Mouse (Mus musculus) heart, embryonic 15.5 days (tissue): ENCODE measurements around the gene Arntl. TPM values are rescaled to one million over a fixed set of nuclear protein-coding genes. Genes with fewer than 3 reads are reported as not detected.

Source experiments
- ATAC-seq: fragments of 200-750 bp; cut with Nextera tagmentation; replicated peaks from 2 replicates; pipeline ENCODE4 v1.8.0; 2017; ENCODE audit warnings: low read depth, moderate TSS enrichment; ENCODE audit not compliant: insufficient number of reproducible peaks, insufficient read depth, low FRiP score
- H3K27ac ChIP-seq: fragments of 300-500 bp; sonication (generic); 2 replicates; pipeline ENCODE4 v1.5.1; 2015; ENCODE audit warnings: mild to moderate bottlenecking, inconsistent platforms
- H3K27me3 ChIP-seq: fragments of 300-500 bp; sonication (generic); 2 replicates; pipeline ENCODE4 v1.6.1; 2015; ENCODE audit warnings: inconsistent platforms
- H3K36me3 ChIP-seq: fragments of 300-500 bp; sonication (generic); 2 replicates; pipeline ENCODE4 v1.6.1; 2015; ENCODE audit warnings: mild to moderate bottlenecking, inconsistent platforms
- H3K4me1 ChIP-seq: fragments of 300-500 bp; sonication (generic); replicated peaks from 2 replicates; pipeline ENCODE4 v1.6.1; 2015; ENCODE audit warnings: inconsistent platforms
- H3K4me2 ChIP-seq: fragments of 300-500 bp; sonication (generic); 2 replicates; pipeline ENCODE4 v1.6.1; 2015; ENCODE audit warnings: inconsistent platforms, mild to moderate bottlenecking, moderate library complexity
- H3K4me3 ChIP-seq: fragments of 300-500 bp; sonication (generic); 2 replicates; pipeline ENCODE4 v1.5.1; 2015; ENCODE audit warnings: mild to moderate bottlenecking, inconsistent platforms
- H3K9ac ChIP-seq: fragments of 300-500 bp; sonication (generic); 2 replicates; pipeline ENCODE4 v1.6.1; 2015; ENCODE audit warnings: mild to moderate bottlenecking, inconsistent platforms
- H3K9me3 ChIP-seq: fragments of 300-500 bp; sonication (generic); replicated peaks from 2 replicates; pipeline ENCODE4 v1.6.1; 2016; ENCODE audit warnings: inconsistent platforms
- WGBS: fragments of 180-500 bp; shearing (Covaris S2); methylation state at CpG from one replicate; pipeline ENCODE4 v1.1.7; 2015; ENCODE audit warnings: mixed read lengths; 5-methylcytosine and 5-hydroxymethylcytosine counted together
- polyA plus RNA-seq: library from polyadenylated mRNA; unstranded; fragments of >200 nt; fragmentation: Nextera tagmentation; extraction: Ambion mirVana; gene quantifications from 2 replicates; pipeline ENCODE4 v1.2.1, GENCODE M21; 2015

The Arntl gene
- polyA plus RNA-seq, 1 experiment from 2014 or later = 8.5 TPM

- Histone ChIP-seq H3K4me2 (no peak overlapping the region), H3K27me3 (no peaks in the 10 kb centered on the region), H3K9me3 (no peaks in the 10 kb centered on the region), H3K4me3 (no peak overlapping the region), H3K36me3 (peaks cover 18% of the 10 kb centered on the region; the same call in 1 of the 2 replicates), H3K9ac (no peak overlapping the region), H3K27ac (no peak overlapping the region), H3K4me1 (peaks cover 6% of the 10 kb centered on the region; the same call in 1 of the 2 replicates)
- ATAC-seq = no peak
- WGBS = 89% methylated on average over 4 of the region's 4 CpGs
Measured at GRCm38 (mm10) chr7:113297813-113298212, 90.5 kb downstream of the Arntl start.

- no peak overlapping the region for H3K4me3 ChIP-seq
- ATAC-seq = no peak
- no peak overlapping the region for H3K9ac ChIP-seq
- no peaks in the 10 kb centered on the region for H3K27me3 ChIP-seq
- H3K4me2 ChIP-seq = no peak overlapping the region
- H3K9me3 ChIP-seq = no peaks in the 10 kb centered on the region
- no peak overlapping the region for H3K27ac ChIP-seq
- H3K36me3 ChIP-seq = peaks cover 6% of the 10 kb centered on the region
- WGBS = 65% methylated on average over 3 of the region's 3 CpGs
- H3K4me1 ChIP-seq = no peaks in the 10 kb centered on the region
Measured at GRCm38 (mm10) chr7:113310136-113310535, 102.9 kb downstream of the Arntl start.

GRCm38 (mm10) chr7:113311784-113312183 is 104.5 kb downstream of the Arntl start:
- peaks cover 6% of the 10 kb centered on the region for H3K36me3 ChIP-seq
- H3K9me3 ChIP-seq = no peaks in the 10 kb centered on the region
- H3K4me2 ChIP-seq = no peak overlapping the region
- no peak overlapping the region for H3K4me3 ChIP-seq
- no peaks in the 10 kb centered on the region for H3K27me3 ChIP-seq
- no peak for ATAC-seq
- no peaks in the 10 kb centered on the region for H3K4me1 ChIP-seq
- H3K9ac ChIP-seq = no peak overlapping the region
- WGBS = 19% methylated on average over 2 of the region's 2 CpGs
- no peak overlapping the region for H3K27ac ChIP-seq

- no peak overlapping the region for H3K4me2 ChIP-seq
- H3K4me1 ChIP-seq = no peaks in the 10 kb centered on the region
- H3K27ac ChIP-seq = no peak overlapping the region
- no peak overlapping the region for H3K9ac ChIP-seq
- H3K9me3 ChIP-seq = no peaks in the 10 kb centered on the region
- 56% methylated on average over 1 of the region's 1 CpGs for WGBS
- no peak for ATAC-seq
- peaks cover 8% of the 10 kb centered on the region; the same call in 1 of the 2 replicates for H3K36me3 ChIP-seq
- no peaks in the 10 kb centered on the region for H3K27me3 ChIP-seq
- H3K4me3 ChIP-seq = no peak overlapping the region
Measured at GRCm38 (mm10) chr7:113320128-113320527, 112.9 kb downstream of the Arntl start.

GRCm38 (mm10) chr7:113334036-113334435 is 126.8 kb downstream of the Arntl start:
- no peak overlapping the region for H3K27ac ChIP-seq
- no peaks in the 10 kb centered on the region for H3K36me3 ChIP-seq
- no peak overlapping the region for H3K9ac ChIP-seq
- H3K4me2 ChIP-seq = no peak overlapping the region
- H3K4me1 ChIP-seq = no peaks in the 10 kb centered on the region
- ATAC-seq = no peak
- no peaks in the 10 kb centered on the region for H3K9me3 ChIP-seq
- H3K4me3 ChIP-seq = no peak overlapping the region
- H3K27me3 ChIP-seq = no peaks in the 10 kb centered on the region

- H3K9ac ChIP-seq = no peak overlapping the region
- no peaks in the 10 kb centered on the region for H3K27me3 ChIP-seq
- no peak overlapping the region for H3K27ac ChIP-seq
- ATAC-seq = no peak
- H3K4me2 ChIP-seq = no peak overlapping the region
- no peaks in the 10 kb centered on the region for H3K36me3 ChIP-seq
- 84% methylated on average over 8 of the region's 8 CpGs for WGBS
- no peak overlapping the region for H3K4me3 ChIP-seq
- H3K4me1 ChIP-seq = no peaks in the 10 kb centered on the region
- no peaks in the 10 kb centered on the region for H3K9me3 ChIP-seq
Measured at GRCm38 (mm10) chr7:113335250-113335649, 128.0 kb downstream of the Arntl start.

- ATAC-seq = no peak
- Histone ChIP-seq H3K9me3 (no peaks in the 10 kb centered on the region), H3K4me3 (no peak overlapping the region), H3K4me1 (0 out of 2 replicates have a peak, but pooled peaks cover 3% of the 10 kb centered on the region), H3K27ac (no peak overlapping the region), H3K4me2 (peak overlapping the region; percentile 32; the same call in 1 of the 2 replicates), H3K27me3 (no peaks in the 10 kb centered on the region), H3K36me3 (no peaks in the 10 kb centered on the region), H3K9ac (no peak overlapping the region)
- 19% methylated on average over 4 of the region's 4 CpGs for WGBS
Measured at GRCm38 (mm10) chr7:113347271-113347670, 140.0 kb downstream of the Arntl start.

GRCm38 (mm10) chr7:113347694-113348093 is 140.4 kb downstream of the Arntl start:
- no peak for ATAC-seq
- WGBS = 85% methylated on average over 2 of the region's 2 CpGs
- no peaks in the 10 kb centered on the region for H3K9me3 ChIP-seq
- H3K36me3 ChIP-seq = no peaks in the 10 kb centered on the region
- no peak overlapping the region for H3K9ac ChIP-seq
- no peaks in the 10 kb centered on the region for H3K27me3 ChIP-seq
- no peak overlapping the region for H3K4me2 ChIP-seq
- H3K27ac ChIP-seq = no peak overlapping the region
- H3K4me3 ChIP-seq = no peak overlapping the region
- H3K4me1 ChIP-seq = 0 out of 2 replicates have a peak, but pooled peaks cover 3% of the 10 kb centered on the region

- H3K4me2 ChIP-seq = no peak overlapping the region
- H3K9ac ChIP-seq = no peak overlapping the region
- no peak overlapping the region for H3K4me3 ChIP-seq
- H3K27ac ChIP-seq = no peak overlapping the region
- H3K9me3 ChIP-seq = no peaks in the 10 kb centered on the region
- H3K4me1 ChIP-seq = 0 out of 2 replicates have a peak, but pooled peaks cover 3% of the 10 kb centered on the region
- no peak for ATAC-seq
- no peaks in the 10 kb centered on the region for H3K27me3 ChIP-seq
- 88% methylated on average over 1 of the region's 1 CpGs for WGBS
- H3K36me3 ChIP-seq = no peaks in the 10 kb centered on the region
Measured at GRCm38 (mm10) chr7:113349089-113349488, 141.8 kb downstream of the Arntl start.

Other genes with a start within 250 kb of the Arntl start
- gene Btbd10, start 161.9 kb downstream of the Arntl start, polyA plus RNA-seq = 19.4 and 22.0 TPM in 2 replicates
- 0.19 and 9.0 TPM in 2 replicates for gene Pth, start 181.1 kb downstream of the Arntl start, polyA plus RNA-seq